In genomic region chr8:110174826-110175225, GRCm38 (mm10) we compare ENCODE assay signal across 26 mouse cellular contexts. TPM values are rescaled to one million over a fixed set of nuclear protein-coding genes. Genes with fewer than 3 reads are reported as not detected.
A peak's percentile ranks its signal among the peaks of the same experiment; 100 is the strongest.
DNase-seq lines count a peak whose midpoint lies in the region; ATAC-seq lines count a peak whose summit lies in the region.
"Had no signal": no experiment of that assay in that cellular context is flagged by ENCODE, and none has a peak within 500 bp of the region (broad histone marks: within the 10 kb centered on the region; RNA-seq: fewer than 3 reads in every experiment).

No protein-coding gene starts in this region.

- peak; percentile 86 for DNase-seq in brain, adult 2 months (ENCODE audit: low read depth, low spot score)
- DNase-seq in cerebellum, adult 18-20 months, result peak; percentile 73 to 83
- DNase-seq in cerebellum, adult 9-11 months, result peak; percentile 88
- peak; percentile 74 to 78 for DNase-seq in cerebellum, postnatal 36 days
- DNase-seq in midbrain, embryonic 10.5 days (ENCODE audit: low spot score), result no peak
- no peak for DNase-seq in adrenal gland, adult 2 months
- DNase-seq: adrenal gland, postnatal 25 days; embryo, embryonic 11 days; heart, adult 18-20 months; heart, postnatal 14 days; kidney, adult 2 months had no signal

- H3K4me1 ChIP-seq in midbrain, embryonic 10.5 days, result peaks cover 17% of the 10 kb centered on the region
- peaks cover 10% of the 10 kb centered on the region for H3K4me1 ChIP-seq in forebrain, embryonic 13.5 days
- H3K4me1 ChIP-seq: intestine, embryonic 15.5 days had no signal

- no peaks in the 10 kb centered on the region for H3K9me3 ChIP-seq in midbrain, embryonic 10.5 days (replicated peaks)
- no peaks in the 10 kb centered on the region for H3K9me3 ChIP-seq in forebrain, embryonic 13.5 days (replicated peaks)
- H3K9me3 ChIP-seq: embryonic facial prominence, embryonic 15.5 days; forebrain, embryonic 10.5 days; forebrain, embryonic 15.5 days; heart, embryonic 10.5 days; intestine, embryonic 15.5 days had no signal

- no peaks in the 10 kb centered on the region for H3K36me3 ChIP-seq in midbrain, embryonic 10.5 days
- H3K36me3 ChIP-seq in forebrain, embryonic 13.5 days (ENCODE audit: poor library complexity, severe bottlenecking), result no peaks in the 10 kb centered on the region
- H3K36me3 ChIP-seq: embryonic facial prominence, embryonic 15.5 days; forebrain, embryonic 10.5 days; forebrain, embryonic 15.5 days; heart, embryonic 10.5 days; intestine, embryonic 15.5 days had no signal

- ATAC-seq in forebrain, embryonic 13.5 days, result no peak
- ATAC-seq: activated CD4-positive, CD25-positive, alpha-beta regulatory T cell, adult 4 months; forebrain, embryonic 15.5 days; intestine, embryonic 15.5 days; Patski had no signal

- H3K9ac ChIP-seq in forebrain, embryonic 13.5 days, result no peak overlapping the region
- H3K9ac ChIP-seq: embryonic facial prominence, embryonic 15.5 days; forebrain, embryonic 15.5 days; hindbrain, embryonic 14.5 days; intestine, embryonic 15.5 days had no signal

- 91% methylated on average over 4 of the region's 4 CpGs for WGBS in midbrain, embryonic 10.5 days
- WGBS in forebrain, embryonic 13.5 days, result 92% methylated on average over 4 of the region's 4 CpGs

- H3K4me2 ChIP-seq in forebrain, embryonic 13.5 days, result no peak overlapping the region
- H3K4me2 ChIP-seq: embryonic facial prominence, embryonic 15.5 days; forebrain, embryonic 15.5 days; hindbrain, embryonic 14.5 days; intestine, embryonic 15.5 days had no signal

- H3K4me3 ChIP-seq in midbrain, embryonic 10.5 days, result no peak overlapping the region
- H3K4me3 ChIP-seq in forebrain, embryonic 13.5 days, result no peak overlapping the region
- H3K4me3 ChIP-seq: embryonic facial prominence, embryonic 15.5 days; erythroblast, embryonic 14.5 days; forebrain, embryonic 10.5 days; forebrain, embryonic 15.5 days; heart, embryonic 10.5 days; intestine, embryonic 15.5 days had no signal

- H3K27ac ChIP-seq in midbrain, embryonic 10.5 days (replicated peaks), result no peak overlapping the region
- no peak overlapping the region for H3K27ac ChIP-seq in forebrain, embryonic 13.5 days
- H3K27ac ChIP-seq: embryonic facial prominence, embryonic 15.5 days; forebrain, embryonic 10.5 days; forebrain, embryonic 15.5 days; heart, embryonic 10.5 days; hindbrain, embryonic 14.5 days; intestine, embryonic 15.5 days had no signal

- H3K27me3 ChIP-seq in midbrain, embryonic 10.5 days (ENCODE audit: low read depth, poor library complexity, severe bottlenecking), result peaks cover 5% of the 10 kb centered on the region
- H3K27me3 ChIP-seq in forebrain, embryonic 13.5 days, result peaks cover 3% of the 10 kb centered on the region; the same call in 1 of the 2 replicates
- H3K27me3 ChIP-seq: forebrain, embryonic 15.5 days had no signal

RNA-seq across cellular contexts. Expression of gene Calb2, which starts 6.8 kb away (rescaled TPM):
- polyA plus RNA-seq in midbrain, embryonic 10.5 days (2016; fragmentation: Nextera tagmentation; extraction: Ambion mirVana), result 1.8 and 2.4 TPM in 2 replicates
- under 1 TPM; 0.26 to 0.52 TPM for total RNA-seq in adrenal gland, adult 2 months (2021)
- 0.13 TPM in 1 of 2 replicates, not detected in the other for polyA plus RNA-seq in adrenal gland, adult 2 months (2012; rRNA removed)
- 49.9 and 60.7 TPM in 2 replicates for polyA plus RNA-seq in forebrain, embryonic 13.5 days (2015; fragmentation: Nextera tagmentation; extraction: Ambion mirVana)
- total RNA-seq: CH12.LX; common myeloid progenitor, adult 5-6 weeks; gastrocnemius, adult 8-10 months; heart, adult 18-20 months; heart, postnatal 14 days; hematopoietic stem cell, adult 5-6 weeks had no signal
- polyA plus RNA-seq: activated CD4-positive, CD25-positive, alpha-beta regulatory T cell, adult 4 months; C2C12; erythroblast, embryonic 14.5 days; kidney, adult 2 months; Patski had no signal

RNA-seq across cellular contexts. Expression of gene Cmtr2, which starts 40.6 kb away (rescaled TPM):
- polyA plus RNA-seq in midbrain, embryonic 10.5 days (2016; fragmentation: Nextera tagmentation; extraction: Ambion mirVana), result 12.4 and 13.2 TPM in 2 replicates
- 1 to 10 TPM; 8.5 to 8.7 TPM for total RNA-seq in adrenal gland, adult 2 months (2021)
- 2.8 and 4.8 TPM in 2 replicates for polyA plus RNA-seq in adrenal gland, adult 2 months (2012; rRNA removed)
- polyA plus RNA-seq in forebrain, embryonic 13.5 days (2015; fragmentation: Nextera tagmentation; extraction: Ambion mirVana), result 10.2 and 12.7 TPM in 2 replicates

Comparison
In these comparisons a context has a peak if more than half of its experiments do, and no peak if none do; other contexts are left out.
1. DNase-seq: peak in brain, adult 2 months (single experiment), cerebellum, adult 18-20 months (2 of 2), cerebellum, adult 9-11 months (single experiment) and cerebellum, postnatal 36 days (2 of 2); none in midbrain, embryonic 10.5 days (single experiment) and adrenal gland, adult 2 months (single experiment).
2. RNA of gene Calb2, which starts 6.8 kb away (polyA plus RNA-seq): 49.9 to 60.7 TPM in forebrain, embryonic 13.5 days; 1.8 to 2.4 TPM in midbrain, embryonic 10.5 days and 0.13 TPM in adrenal gland, adult 2 months; every median in the first group is over 10 times any median in the second.